Mouse (Mus musculus) midbrain, embryonic 13.5 days (tissue): Measurements from ENCODE around the gene Nfia. TPM values are rescaled to one million over a fixed set of nuclear protein-coding genes. Genes with fewer than 3 reads are reported as not detected.

ENCODE experiments used
- ATAC-seq: fragments of 200-750 bp; cut with Nextera tagmentation; 2 replicates; pipeline ENCODE4 v1.8.0; 2017; ENCODE audit warnings: mild to moderate bottlenecking, moderate TSS enrichment, moderate library complexity
- H3K27ac ChIP-seq: fragments of 300-500 bp; sonication (generic); 2 replicates; pipeline ENCODE4 v1.5.1; 2015; ENCODE audit warnings: inconsistent platforms, mild to moderate bottlenecking, moderate library complexity
- H3K27me3 ChIP-seq: fragments of 300-500 bp; sonication (generic); 2 replicates; pipeline ENCODE4 v1.6.1; 2015; ENCODE audit warnings: mild to moderate bottlenecking, inconsistent platforms
- H3K36me3 ChIP-seq: fragments of 300-500 bp; sonication (generic); 2 replicates; pipeline ENCODE4 v1.6.1; 2015; ENCODE audit warnings: mild to moderate bottlenecking, inconsistent platforms
- H3K4me1 ChIP-seq: fragments of 300-500 bp; sonication (generic); replicated peaks from 2 replicates; pipeline ENCODE4 v1.6.1; 2015; ENCODE audit warnings: inconsistent platforms
- H3K4me2 ChIP-seq: fragments of 300-500 bp; sonication (generic); replicated peaks from 2 replicates; pipeline ENCODE4 v1.6.1; 2015; ENCODE audit warnings: moderate library complexity, mild to moderate bottlenecking, inconsistent platforms
- H3K4me3 ChIP-seq: fragments of 300-500 bp; sonication (generic); replicated peaks from 2 replicates; pipeline ENCODE4 v1.5.1; 2015; ENCODE audit warnings: mild to moderate bottlenecking, inconsistent platforms
- H3K9ac ChIP-seq: fragments of 300-500 bp; sonication (generic); replicated peaks from 2 replicates; pipeline ENCODE4 v1.6.1; 2015; ENCODE audit warnings: mild to moderate bottlenecking, inconsistent platforms
- H3K9me3 ChIP-seq: fragments of 300-500 bp; sonication (generic); 2 replicates; pipeline ENCODE4 v1.6.1; 2016; ENCODE audit warnings: mild to moderate bottlenecking, inconsistent platforms
- WGBS: fragments of 180-500 bp; shearing (Covaris S2); methylation state at CpG from one replicate; pipeline ENCODE4 v1.1.7; 2015; 5-methylcytosine and 5-hydroxymethylcytosine counted together
- polyA plus RNA-seq: library from polyadenylated mRNA; unstranded; fragments of >200 nt; fragmentation: Nextera tagmentation; extraction: Ambion mirVana; gene quantifications from 2 replicates; pipeline ENCODE4 v1.2.1, GENCODE M21; 2015

The Nfia gene
- polyA plus RNA-seq, 1 experiment from 2014 or later, result 36.2 TPM

- H3K4me1 ChIP-seq, result no peaks in the 10 kb centered on the region; the same call in 1 of the 2 replicates
- H3K4me3 ChIP-seq, result no peak overlapping the region
- H3K4me2 ChIP-seq, result no peak overlapping the region
- WGBS, result 83% methylated on average over 1 of the region's 1 CpGs
- H3K9me3 ChIP-seq, result no peaks in the 10 kb centered on the region
- no peaks in the 10 kb centered on the region for H3K36me3 ChIP-seq
- H3K9ac ChIP-seq, result no peak overlapping the region
- no peaks in the 10 kb centered on the region for H3K27me3 ChIP-seq
- no peak for ATAC-seq
- no peak overlapping the region for H3K27ac ChIP-seq
These were observed 119.1 kb downstream of the Nfia start for GRCm38 (mm10) chr4:97891611-97892010.

GRCm38 (mm10) chr4:97893915-97894884, 121.7 kb downstream of the Nfia start:
- WGBS, result 78% methylated on average over 10 of the region's 10 CpGs
- ATAC-seq, result no peak
- H3K27me3 ChIP-seq, result no peaks in the 10 kb centered on the region

GRCm38 (mm10) chr4:97895940-97896339, 123.4 kb downstream of the Nfia start:
- peaks cover 7% of the 10 kb centered on the region for H3K4me1 ChIP-seq
- ATAC-seq, result no peak

More at GRCm38 (mm10) chr4:97893915-97894884, 121.7 kb downstream of the Nfia start:
- no peaks in the 10 kb centered on the region for H3K36me3 ChIP-seq
- peak overlapping the region; percentile 17; the same call in 1 of the 2 replicates for H3K27ac ChIP-seq
- no peaks in the 10 kb centered on the region for H3K9me3 ChIP-seq
- H3K4me2 ChIP-seq, result no peak overlapping the region
- H3K9ac ChIP-seq, result no peak overlapping the region
- no peak overlapping the region for H3K4me3 ChIP-seq
- no peaks in the 10 kb centered on the region; the same call in 1 of the 2 replicates for H3K4me1 ChIP-seq

GRCm38 (mm10) chr4:97900256-97900944, 127.9 kb downstream of the Nfia start:
- ATAC-seq, result no peak
- no peaks in the 10 kb centered on the region for H3K9me3 ChIP-seq
- H3K4me1 ChIP-seq, result peaks cover 9% of the 10 kb centered on the region
- H3K4me2 ChIP-seq, result no peak overlapping the region
- no peak overlapping the region for H3K4me3 ChIP-seq
- 78% methylated on average over 12 of the region's 12 CpGs for WGBS
- no peak overlapping the region for H3K9ac ChIP-seq
- no peaks in the 10 kb centered on the region for H3K27me3 ChIP-seq
- H3K36me3 ChIP-seq, result no peaks in the 10 kb centered on the region
- H3K27ac ChIP-seq, result peak overlapping the region; percentile 21; the same call in 1 of the 2 replicates

More at GRCm38 (mm10) chr4:97895940-97896339, 123.4 kb downstream of the Nfia start:
- no peak overlapping the region for H3K4me3 ChIP-seq
- no peak overlapping the region for H3K9ac ChIP-seq
- H3K36me3 ChIP-seq, result no peaks in the 10 kb centered on the region
- H3K4me2 ChIP-seq, result no peak overlapping the region
- 91% methylated on average over 5 of the region's 5 CpGs for WGBS
- H3K27me3 ChIP-seq, result no peaks in the 10 kb centered on the region
- no peak overlapping the region for H3K27ac ChIP-seq
- H3K9me3 ChIP-seq, result no peaks in the 10 kb centered on the region

GRCm38 (mm10) chr4:97905826-97906225, 133.3 kb downstream of the Nfia start:
- Histone ChIP-seq H3K36me3 (no peaks in the 10 kb centered on the region), H3K27me3 (no peaks in the 10 kb centered on the region), H3K4me2 (no peak overlapping the region), H3K4me1 (peaks cover 17% of the 10 kb centered on the region), H3K4me3 (no peak overlapping the region), H3K9me3 (no peaks in the 10 kb centered on the region), H3K9ac (no peak overlapping the region), H3K27ac (no peak overlapping the region)
- 55% methylated on average over 4 of the region's 4 CpGs for WGBS
- no peak for ATAC-seq

GRCm38 (mm10) chr4:97908576-97909147, 136.1 kb downstream of the Nfia start:
- no peak for ATAC-seq
- peaks cover 21% of the 10 kb centered on the region for H3K4me1 ChIP-seq
- WGBS, result 75% methylated on average over 4 of the region's 4 CpGs

GRCm38 (mm10) chr4:97910115-97910776, 137.7 kb downstream of the Nfia start:
- peak; percentile 66 for ATAC-seq
- Histone ChIP-seq H3K4me2 (no peak overlapping the region), H3K9ac (no peak overlapping the region), H3K36me3 (no peaks in the 10 kb centered on the region), H3K4me3 (no peak overlapping the region), H3K4me1 (peaks cover 23% of the 10 kb centered on the region), H3K27ac (peak overlapping the region; percentile 60), H3K9me3 (no peaks in the 10 kb centered on the region), H3K27me3 (no peaks in the 10 kb centered on the region)
- 77% methylated on average over 9 of the region's 9 CpGs for WGBS

More at GRCm38 (mm10) chr4:97908576-97909147, 136.1 kb downstream of the Nfia start:
- H3K36me3 ChIP-seq, result no peaks in the 10 kb centered on the region
- no peak overlapping the region for H3K9ac ChIP-seq
- no peaks in the 10 kb centered on the region for H3K9me3 ChIP-seq
- no peaks in the 10 kb centered on the region for H3K27me3 ChIP-seq
- no peak overlapping the region for H3K4me3 ChIP-seq
- H3K27ac ChIP-seq, result no peak overlapping the region
- H3K4me2 ChIP-seq, result no peak overlapping the region

GRCm38 (mm10) chr4:97910777-97911580, 138.4 kb downstream of the Nfia start:
- H3K36me3 ChIP-seq, result no peaks in the 10 kb centered on the region
- H3K4me1 ChIP-seq, result peaks cover 23% of the 10 kb centered on the region
- no peak overlapping the region for H3K4me2 ChIP-seq
- H3K4me3 ChIP-seq, result no peak overlapping the region
- 77% methylated on average over 27 of the region's 27 CpGs for WGBS
- H3K27me3 ChIP-seq, result no peaks in the 10 kb centered on the region
- no peak overlapping the region for H3K9ac ChIP-seq
- no peaks in the 10 kb centered on the region for H3K9me3 ChIP-seq
- peak; percentile 92 for ATAC-seq
- H3K27ac ChIP-seq, result peak overlapping the region; percentile 60

- Histone ChIP-seq H3K9me3 (no peaks in the 10 kb centered on the region), H3K4me3 (no peak overlapping the region), H3K36me3 (no peaks in the 10 kb centered on the region), H3K4me2 (no peak overlapping the region), H3K27ac (no peak overlapping the region), H3K4me1 (peaks cover 24% of the 10 kb centered on the region), H3K9ac (no peak overlapping the region), H3K27me3 (no peaks in the 10 kb centered on the region)
- no peak for ATAC-seq
- WGBS, result 91% methylated on average over 7 of the region's 7 CpGs
These were observed 139.2 kb downstream of the Nfia start for GRCm38 (mm10) chr4:97911755-97912154.

- Histone ChIP-seq H3K36me3 (no peaks in the 10 kb centered on the region), H3K9me3 (no peaks in the 10 kb centered on the region), H3K27me3 (no peaks in the 10 kb centered on the region), H3K4me3 (no peak overlapping the region), H3K4me2 (no peak overlapping the region), H3K4me1 (peaks cover 28% of the 10 kb centered on the region), H3K9ac (no peak overlapping the region), H3K27ac (no peak overlapping the region)
- 77% methylated on average over 6 of the region's 6 CpGs for WGBS
- ATAC-seq, result no peak
These were observed 139.6 kb downstream of the Nfia start for GRCm38 (mm10) chr4:97912155-97912554.

GRCm38 (mm10) chr4:97912560-97912959, 140.0 kb downstream of the Nfia start:
- ATAC-seq, result no peak
- Histone ChIP-seq H3K4me2 (no peak overlapping the region), H3K9me3 (no peaks in the 10 kb centered on the region), H3K27me3 (no peaks in the 10 kb centered on the region), H3K4me1 (peaks cover 32% of the 10 kb centered on the region), H3K36me3 (no peaks in the 10 kb centered on the region), H3K27ac (no peak overlapping the region), H3K9ac (no peak overlapping the region), H3K4me3 (no peak overlapping the region)
- 94% methylated on average over 11 of the region's 11 CpGs for WGBS
